Mouse (Mus musculus) Patski (cell line): ENCODE data around the gene Slc24a2. TPM values are rescaled to one million over a fixed set of nuclear protein-coding genes. Genes with fewer than 3 reads are reported as not detected.

ENCODE experiments used
- ATAC-seq: fragments of 100-300 bp; one replicate; pipeline ENCODE4 v1.8.0; 2021
- CTCF ChIA-PET: fragments of 350-600 bp; sonication (Branson Sonifier 250); formaldehyde crosslinking; loops from one replicate; lab custom pipeline; 2022; ENCODE audit warnings: inconsistent platforms; lab: Charles Lee
- POLR2A ChIA-PET: fragments of 350-600 bp; sonication (Branson Sonifier 250); formaldehyde crosslinking; loops from one replicate; lab custom pipeline; 2022; ENCODE audit warnings: antibody characterized with exemption, inconsistent platforms; lab: Charles Lee
- DNase-seq: peaks from one replicate; pipeline ENCODE4 v3.0.0-alpha.2; 2011; ENCODE audit warnings: low read depth, low spot score
- H3K27me3 ChIP-seq: fragments of 371-371 bp; one replicate; pipeline ENCODE4 v1.5.1; 2021
- CTCF ChIP-seq: fragments of 100-300 bp; IDR thresholded peaks from one replicate; pipeline ENCODE4 v1.5.1; 2021
- in situ Hi-C: fragments of 300-500 bp; cut with MboI; formaldehyde crosslinking; loops from 3 replicates; pipeline ENCODE4 v1.11.1; 2018; ENCODE audit warnings: low pct_unique_long_range_greater_than_20kb, mixed read lengths
- polyA plus RNA-seq: library from polyadenylated mRNA; unstranded; gene quantifications from one replicate; pipeline ENCODE4 v1.2.3, GENCODE M21; 2021

The Slc24a2 gene
- polyA plus RNA-seq, 1 experiment from 2014 or later: not detected

DNA sequence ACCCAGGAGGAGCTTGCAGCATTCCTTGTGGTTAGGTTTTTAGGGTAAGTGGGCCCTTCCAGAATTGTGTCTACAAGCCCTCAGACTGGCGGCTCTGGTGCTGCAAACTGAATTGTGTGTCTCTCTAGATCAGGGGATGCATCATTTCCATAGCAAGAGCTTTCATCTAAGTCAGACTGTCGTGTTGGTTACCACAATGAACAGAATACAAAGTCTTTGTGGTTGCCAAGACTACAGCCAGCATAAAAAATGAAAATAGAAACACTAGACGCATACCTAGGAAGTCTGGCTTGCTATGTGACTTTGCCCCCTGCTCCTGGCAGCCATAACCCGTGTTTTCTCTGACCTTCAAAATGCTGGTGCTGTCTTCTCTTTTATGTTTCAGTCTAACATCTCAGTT, 114.6 kb downstream of the Slc24a2 start:
- no peak for TF ChIP-seq CTCF
- in situ Hi-C loops: loop anchor here (25.0 kb wide), 1 partner anchor 1722 kb away; the partner anchor contains the start of genes Ifna4, Ifna5 and Ifna6
- DNase-seq (no peak), ATAC-seq (no peak)
- POLR2A ChIA-PET: no interaction called here
- CTCF ChIA-PET: no interaction called here
- H3K27me3 ChIP-seq: no peaks in the 10 kb centered on the region

DNA sequence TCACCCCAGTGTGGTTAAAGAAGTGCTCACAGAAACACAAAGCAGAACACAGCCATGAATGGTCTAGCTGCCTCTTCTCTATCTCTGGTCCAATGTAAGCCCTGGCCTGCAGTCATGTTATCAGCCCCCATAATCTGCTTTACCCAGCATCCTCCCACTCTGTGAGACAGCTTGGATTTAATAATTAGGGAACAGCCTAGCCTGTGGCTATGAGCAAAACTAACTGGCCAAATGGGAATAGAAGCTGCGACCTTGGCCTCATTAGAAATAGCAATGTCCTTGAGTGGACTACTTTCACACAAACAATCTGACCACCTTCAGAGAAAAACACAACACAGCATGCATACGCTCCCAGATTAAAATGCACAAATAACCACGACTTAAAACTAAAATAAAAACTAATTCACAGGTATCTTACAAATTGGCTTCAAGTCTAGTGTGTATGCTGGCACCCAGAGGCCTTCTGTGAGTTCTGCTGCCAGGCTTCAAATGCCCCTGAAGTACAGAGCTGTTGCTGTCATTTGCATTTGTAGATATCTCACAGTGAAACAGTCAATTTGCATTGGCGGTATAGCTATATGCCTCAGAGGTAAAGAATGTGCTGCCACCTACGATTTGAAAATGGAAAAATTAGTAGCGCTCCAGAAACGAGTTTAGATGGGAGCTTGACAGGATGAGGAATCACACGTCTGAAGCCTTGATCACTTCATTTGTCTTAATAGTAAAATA, 120.8 kb downstream of the Slc24a2 start:
- no peak for TF ChIP-seq CTCF
- ChIA-PET POLR2A (no interaction called here), CTCF (no interaction called here)
- ATAC-seq (no peak), DNase-seq (no peak)
- in situ Hi-C loops: loop anchor here (25.0 kb wide), 1 partner anchor 1728 kb away; the partner anchor contains the start of genes Ifna4, Ifna5 and Ifna6
- no peaks in the 10 kb centered on the region for H3K27me3 ChIP-seq

- in situ Hi-C loops: loop anchor here (25.0 kb wide), 1 partner anchor 1736 kb away; the partner anchor contains the start of genes Ifna4, Ifna5 and Ifna6
- ChIA-PET POLR2A (no interaction called here), CTCF (no interaction called here)
- ATAC-seq (no peak), DNase-seq (no peak)
- H3K27me3 ChIP-seq: no peaks in the 10 kb centered on the region
- TF ChIP-seq CTCF: no peak
Observed at GRCm38 (mm10) chr4:87100936-87101335, 129.3 kb downstream of the Slc24a2 start.

- H3K27me3 ChIP-seq: no peaks in the 10 kb centered on the region
- ChIA-PET POLR2A (no interaction called here), CTCF (interaction anchor here (1.2 to 1.8 kb wide), 2 partner anchors 10 to 17 kb away, joined by 3 to 5 read pairs; no protein-coding TSS in a partner anchor)
- in situ Hi-C loops: no loop called here
- DNase-seq (no peak), ATAC-seq (no peak)
- no peak for TF ChIP-seq CTCF
Observed at GRCm38 (mm10) chr4:87096186-87096585, 134.1 kb downstream of the Slc24a2 start.

- ChIA-PET POLR2A (no interaction called here), CTCF (no interaction called here)
- H3K27me3 ChIP-seq: no peaks in the 10 kb centered on the region
- no peak for TF ChIP-seq CTCF
- DNase-seq (no peak), ATAC-seq (no peak)
- in situ Hi-C loops: no loop called here
Observed at GRCm38 (mm10) chr4:87093612-87094011, 136.7 kb downstream of the Slc24a2 start.

DNA sequence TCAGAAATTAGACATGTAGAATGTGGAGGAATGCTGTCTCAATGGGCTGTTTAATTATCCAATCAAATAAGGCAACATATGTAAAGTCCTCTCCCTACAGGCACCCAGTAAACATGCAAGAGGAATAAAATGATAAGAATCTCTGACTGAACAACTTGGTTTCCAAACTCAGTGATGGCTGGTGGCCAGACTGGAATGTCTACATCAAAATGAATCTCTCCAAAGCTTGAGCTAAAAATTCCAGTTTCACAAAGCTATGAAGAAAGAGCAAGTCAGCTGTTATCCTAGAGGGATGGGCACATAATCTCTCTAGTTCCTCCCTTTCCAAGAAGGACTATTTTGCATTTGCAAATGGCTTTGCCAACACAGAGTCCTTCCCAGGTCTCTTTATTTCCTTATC, 139.4 kb downstream of the Slc24a2 start:
- TF ChIP-seq CTCF: no peak
- POLR2A ChIA-PET: no interaction called here
- H3K27me3 ChIP-seq: no peaks in the 10 kb centered on the region
- DNase-seq: no peak
- ATAC-seq: no peak
- CTCF ChIA-PET: no interaction called here
- in situ Hi-C loops: no loop called here

- DNase-seq: no peak
- in situ Hi-C loops: no loop called here
- no peak for ATAC-seq
- H3K27me3 ChIP-seq: no peaks in the 10 kb centered on the region
- no peak for TF ChIP-seq CTCF
- CTCF ChIA-PET: no interaction called here
- POLR2A ChIA-PET: no interaction called here
Observed at GRCm38 (mm10) chr4:87088713-87089112, 141.6 kb downstream of the Slc24a2 start.

DNA sequence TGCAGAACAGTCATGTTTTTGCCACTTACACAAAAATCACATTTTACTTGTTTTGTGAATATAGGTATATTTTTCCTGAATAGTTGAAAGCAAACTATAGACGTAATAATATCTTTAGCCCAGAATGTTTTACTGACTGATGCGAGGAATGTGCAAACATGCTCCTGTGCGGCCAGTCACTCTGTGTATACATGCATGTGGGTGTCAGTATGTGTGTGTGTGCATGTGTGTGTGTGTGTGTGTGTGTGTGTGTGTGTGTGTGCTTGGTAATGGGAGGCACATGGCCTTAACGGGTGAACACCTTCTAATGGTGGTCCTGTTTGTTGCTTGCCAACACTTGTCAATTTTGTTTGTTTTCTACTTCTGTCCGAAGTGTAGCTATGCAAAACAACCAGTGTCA, 142.7 kb downstream of the Slc24a2 start:
- no peak for DNase-seq
- ChIA-PET POLR2A (no interaction called here), CTCF (no interaction called here)
- no peaks in the 10 kb centered on the region for H3K27me3 ChIP-seq
- in situ Hi-C loops: no loop called here
- TF ChIP-seq CTCF: no peak
- ATAC-seq: no peak

- no peak for ATAC-seq
- ChIA-PET CTCF (no interaction called here), POLR2A (no interaction called here)
- no peak for DNase-seq
- in situ Hi-C loops: no loop called here
- no peaks in the 10 kb centered on the region for H3K27me3 ChIP-seq
- TF ChIP-seq CTCF: no peak
Observed at GRCm38 (mm10) chr4:87086933-87087577, 143.2 kb downstream of the Slc24a2 start.

DNA sequence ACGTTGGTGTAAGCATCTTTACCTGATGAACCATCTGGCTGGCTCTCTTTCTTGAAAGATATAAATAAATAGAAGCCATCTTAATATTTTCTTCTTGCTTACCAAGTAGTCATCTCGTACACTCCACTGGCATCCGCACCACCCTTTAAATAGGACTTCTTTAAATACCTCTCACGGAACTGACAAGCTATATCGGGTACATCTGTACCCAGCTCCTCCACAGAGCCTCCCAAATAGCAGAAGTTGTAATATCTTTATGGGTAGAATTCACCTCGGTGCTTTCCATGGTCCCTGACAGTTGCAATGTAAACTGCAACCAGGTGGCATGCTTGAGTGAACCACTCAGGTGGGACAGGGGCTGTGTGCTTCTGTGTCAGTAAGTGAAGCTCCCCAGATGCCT, 149.0 kb downstream of the Slc24a2 start:
- H3K27me3 ChIP-seq: no peaks in the 10 kb centered on the region
- CTCF ChIA-PET: no interaction called here
- POLR2A ChIA-PET: no interaction called here
- no peak for ATAC-seq
- DNase-seq: no peak
- no peak for TF ChIP-seq CTCF
- in situ Hi-C loops: no loop called here

- no peak for TF ChIP-seq CTCF
- POLR2A ChIA-PET: no interaction called here
- no peaks in the 10 kb centered on the region for H3K27me3 ChIP-seq
- ATAC-seq: no peak
- CTCF ChIA-PET: interaction anchor here (2.0 kb wide), 1 partner anchor 16 kb away, joined by 5 read pairs; no protein-coding TSS in a partner anchor
- in situ Hi-C loops: no loop called here
- DNase-seq: no peak
Observed at GRCm38 (mm10) chr4:87079305-87079704, 151.0 kb downstream of the Slc24a2 start.
